Comparison of ENCODE assay signal across 9 mouse cellular contexts in genomic region chr11:5990910-5991309, GRCm38 (mm10). TPM values are rescaled to one million over a fixed set of nuclear protein-coding genes. Genes with fewer than 3 reads are reported as not detected.
DNase-seq lines count a peak whose midpoint lies in the region; ATAC-seq and TF ChIP-seq lines count a peak whose summit lies in the region.
"Had no signal": no experiment of that assay in that cellular context is flagged by ENCODE, and none has a peak within 500 bp of the region (broad histone marks: within the 10 kb centered on the region; RNA-seq: fewer than 3 reads in every experiment).

No protein-coding gene starts in this region.

- TF ChIP-seq CTCF in bone marrow, adult 2 months (IDR thresholded peaks at IDR 0.05; ENCODE audit: control insufficient read depth, insufficient read depth, low read length) = peak; percentile 72

- WGBS in liver, embryonic 12.5 days (ENCODE audit: insufficient replicate concordance) = 29% methylated on average over 4 of the region's 4 CpGs
- 43% methylated on average over 4 of the region's 4 CpGs for WGBS in bone marrow, adult 2 months

- no peak overlapping the region for H3K27ac ChIP-seq in liver, embryonic 12.5 days
- no peak overlapping the region for H3K27ac ChIP-seq in bone marrow, adult 2 months (ENCODE audit: control insufficient read depth, insufficient read depth, low read depth, low read length, poor library complexity)
- H3K27ac ChIP-seq: limb, embryonic 12.5 days had no signal

- no peaks in the 10 kb centered on the region for H3K36me3 ChIP-seq in liver, embryonic 12.5 days
- H3K36me3 ChIP-seq: limb, embryonic 12.5 days had no signal

- H3K4me1 ChIP-seq in liver, embryonic 12.5 days = no peaks in the 10 kb centered on the region
- no peaks in the 10 kb centered on the region for H3K4me1 ChIP-seq in bone marrow, adult 2 months (ENCODE audit: control insufficient read depth, insufficient read depth, low read length)
- H3K4me1 ChIP-seq: limb, embryonic 12.5 days had no signal

- H3K9ac ChIP-seq in liver, embryonic 12.5 days = no peak overlapping the region
- H3K9ac ChIP-seq: limb, embryonic 12.5 days had no signal

- no peak for TF ChIP-seq POLR2A in bone marrow, adult 2 months (IDR thresholded peaks at IDR 0.05; ENCODE audit: borderline replicate concordance, control insufficient read depth, low read depth, low read length)

- no peak overlapping the region for H3K4me3 ChIP-seq in liver, embryonic 12.5 days
- H3K4me3 ChIP-seq in bone marrow, adult 2 months (replicated peaks; ENCODE audit: control insufficient read depth, low read depth, low read length) = no peak overlapping the region
- H3K4me3 ChIP-seq: limb, embryonic 12.5 days had no signal

- H3K9me3 ChIP-seq in liver, embryonic 12.5 days (replicated peaks) = no peaks in the 10 kb centered on the region
- H3K9me3 ChIP-seq: limb, embryonic 12.5 days had no signal

- DNase-seq in cerebellum, adult 18-20 months = peak; percentile 60 to 66
- no peak for DNase-seq in cerebellum, adult 11-12 months
- peak; percentile 58 for DNase-seq in liver
- peak; percentile 81 for DNase-seq in induced T-regulatory cell, adult 2 months (ENCODE audit: low read depth)

- ATAC-seq in liver, embryonic 12.5 days = no peak
- ATAC-seq in megakaryocyte-erythroid progenitor cell, adult 5-6 weeks (replicated peaks; ENCODE audit: low FRiP score, low TSS enrichment, poor library complexity, severe bottlenecking) = peak; percentile 72
- no peak for ATAC-seq in activated CD4-positive, CD25-positive, alpha-beta regulatory T cell, adult 4 months

- H3K27me3 ChIP-seq in liver, embryonic 12.5 days (replicated peaks) = peaks cover 13% of the 10 kb centered on the region; the same call in 1 of the 2 replicates

- H3K4me2 ChIP-seq in liver, embryonic 12.5 days = no peak overlapping the region
- H3K4me2 ChIP-seq: limb, embryonic 12.5 days had no signal

RNA-seq across cellular contexts. Expression of gene Ykt6, which starts 35.4 kb away (rescaled TPM):
- 25.2 and 25.7 TPM in 2 replicates for polyA plus RNA-seq in liver, embryonic 12.5 days (2016; fragmentation: Nextera tagmentation; extraction: Ambion mirVana)
- 24.6 and 30.8 TPM in 2 replicates for polyA plus RNA-seq in bone marrow, adult 2 months (2011; ENCODE audit: insufficient read depth, insufficient read length, low replicate concordance, missing spikeins)
- total RNA-seq in megakaryocyte-erythroid progenitor cell, adult 5-6 weeks (2014; fragmentation: Nextera tagmentation) = 31.2 and 37.7 TPM in 2 replicates
- total RNA-seq in megakaryocyte-erythroid progenitor cell, adult 5-6 weeks (2017) = 42.3 and 43.6 TPM in 2 replicates
- polyA plus RNA-seq in activated CD4-positive, CD25-positive, alpha-beta regulatory T cell, adult 4 months (2017; shearing (Covaris generic)) = 10 to 100 TPM; 25.6 to 26.7 TPM

RNA-seq across cellular contexts. Expression of gene Gck, which starts 41.0 kb away (rescaled TPM):
- 0.31 and 0.37 TPM in 2 replicates for polyA plus RNA-seq in liver, embryonic 12.5 days (2016; fragmentation: Nextera tagmentation; extraction: Ambion mirVana)
- polyA plus RNA-seq in bone marrow, adult 2 months (2011; ENCODE audit: insufficient read depth, insufficient read length, low replicate concordance, missing spikeins) = 2.8 and 3.7 TPM in 2 replicates
- not detected in 2 replicates for total RNA-seq in megakaryocyte-erythroid progenitor cell, adult 5-6 weeks (2014; fragmentation: Nextera tagmentation)
- not detected in 2 replicates for total RNA-seq in megakaryocyte-erythroid progenitor cell, adult 5-6 weeks (2017)
- polyA plus RNA-seq in activated CD4-positive, CD25-positive, alpha-beta regulatory T cell, adult 4 months (2017; shearing (Covaris generic)) = not detected
